Mouse (Mus musculus): Measurements from ENCODE around the gene Baiap2. TPM values are rescaled to one million over a fixed set of nuclear protein-coding genes. Genes with fewer than 3 reads are reported as not detected.

Baiap2 gene
- polyA plus RNA-seq, 1 experiment from 2014 or later = 11.5 TPM

DNA sequence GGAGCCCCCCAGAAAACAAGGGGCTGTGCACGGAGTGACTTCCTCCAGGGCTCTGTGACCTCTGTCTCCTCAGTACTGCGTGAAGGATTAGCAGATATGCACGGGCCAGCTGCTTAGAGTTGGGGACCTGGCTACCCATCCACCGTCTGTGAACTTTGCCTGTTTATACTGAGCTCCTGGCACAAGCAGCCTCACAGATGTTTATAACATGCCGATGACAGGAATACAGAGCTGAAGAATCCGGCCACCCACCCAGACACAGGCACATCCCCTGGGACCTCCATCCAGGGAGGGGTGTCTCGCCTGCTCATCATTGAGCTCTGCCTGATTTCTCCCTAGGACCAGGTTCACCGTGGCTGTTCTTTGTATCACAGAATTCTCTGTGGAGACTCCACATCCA, 89.5 kb downstream of the Baiap2 start:
- no peaks in the 10 kb centered on the region for H3K27me3 ChIP-seq (ENCODE audit: control insufficient read depth, insufficient read depth, low read length)
- H3K4me3 ChIP-seq (ENCODE audit: low read depth, low read length) = no peak overlapping the region
- H3K4me1 ChIP-seq (replicated peaks; ENCODE audit: control insufficient read depth, insufficient read depth, low read length) = 0 out of 2 replicates have a peak, but pooled peaks cover 3% of the 10 kb centered on the region
- H3K9ac ChIP-seq (ENCODE audit: low read depth, low read length) = no peak overlapping the region
- H3K4me2 ChIP-seq (replicated peaks; ENCODE audit: low read depth, low read length) = no peak overlapping the region
- H3K27ac ChIP-seq (ENCODE audit: low read depth, low read length) = no peak overlapping the region
- H3K9me3 ChIP-seq (ENCODE audit: control insufficient read depth, low read length) = no peaks in the 10 kb centered on the region
- WGBS = 69% methylated on average over 8 of the region's 8 CpGs
- H3K36me3 ChIP-seq (ENCODE audit: control insufficient read depth, insufficient read depth, low read length) = no peaks in the 10 kb centered on the region
- ATAC-seq (ENCODE audit: low FRiP score) (no peak), DNase-seq (ENCODE audit: low spot score) (no peak)

DNA sequence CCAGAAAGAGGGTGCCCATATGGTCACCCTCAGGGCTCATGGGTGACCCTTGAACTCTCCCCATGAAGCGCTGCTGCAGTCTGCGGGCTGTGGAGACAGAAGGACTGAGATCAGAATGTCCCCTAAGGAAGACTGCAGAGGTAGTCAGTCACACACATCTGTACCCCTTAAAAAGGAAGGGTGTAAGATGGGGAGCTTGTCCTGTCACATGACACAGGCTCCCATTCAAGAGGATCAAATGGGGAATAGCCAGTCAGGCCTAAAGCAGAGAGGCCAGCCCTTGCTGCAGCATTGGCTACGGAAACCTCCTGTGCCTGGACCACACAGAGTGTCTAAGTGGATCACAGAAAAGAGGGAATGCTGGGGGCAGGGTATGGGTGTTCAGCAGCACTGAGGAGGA, 90.9 kb downstream of the Baiap2 start:
- Histone ChIP-seq H3K27ac (ENCODE audit: low read depth, low read length) (no peak overlapping the region), H3K36me3 (ENCODE audit: control insufficient read depth, insufficient read depth, low read length) (no peaks in the 10 kb centered on the region), H3K9me3 (ENCODE audit: control insufficient read depth, low read length) (no peaks in the 10 kb centered on the region), H3K9ac (ENCODE audit: low read depth, low read length) (no peak overlapping the region), H3K4me1 (replicated peaks; ENCODE audit: control insufficient read depth, insufficient read depth, low read length) (0 out of 2 replicates have a peak, but pooled peaks cover 3% of the 10 kb centered on the region), H3K4me2 (replicated peaks; ENCODE audit: low read depth, low read length) (no peak overlapping the region), H3K27me3 (ENCODE audit: control insufficient read depth, insufficient read depth, low read length) (no peaks in the 10 kb centered on the region), H3K4me3 (ENCODE audit: low read depth, low read length) (no peak overlapping the region)
- no peak for ATAC-seq (ENCODE audit: low FRiP score)
- WGBS = 63% methylated on average over 3 of the region's 3 CpGs
- no peak for DNase-seq (ENCODE audit: low spot score)

DNA sequence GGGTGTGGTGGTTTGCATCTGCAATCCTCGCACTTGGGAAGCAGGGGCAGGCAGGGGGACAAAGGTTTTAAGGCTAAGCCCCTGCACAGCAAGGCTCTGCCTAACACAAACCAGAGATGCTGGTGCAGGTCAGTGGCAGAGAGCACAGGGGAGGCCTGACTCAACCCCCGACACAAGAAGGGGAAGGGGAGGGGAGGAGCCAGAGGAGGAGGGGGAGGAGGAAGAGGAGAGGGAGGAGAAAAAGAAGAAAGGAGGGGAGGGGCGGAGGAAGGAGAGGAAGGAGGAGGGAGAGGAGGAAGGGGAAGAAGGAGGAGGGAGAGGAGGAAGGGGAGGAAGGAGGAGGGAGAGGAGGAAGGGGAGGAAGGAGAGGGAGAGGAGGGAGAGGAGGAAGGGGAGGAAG, 91.7 kb downstream of the Baiap2 start:
- Histone ChIP-seq H3K9me3 (ENCODE audit: control insufficient read depth, low read length) (no peaks in the 10 kb centered on the region), H3K4me3 (ENCODE audit: low read depth, low read length) (no peak overlapping the region), H3K36me3 (ENCODE audit: control insufficient read depth, insufficient read depth, low read length) (no peaks in the 10 kb centered on the region), H3K27me3 (ENCODE audit: control insufficient read depth, insufficient read depth, low read length) (no peaks in the 10 kb centered on the region), H3K9ac (ENCODE audit: low read depth, low read length) (no peak overlapping the region), H3K4me2 (replicated peaks; ENCODE audit: low read depth, low read length) (no peak overlapping the region), H3K27ac (ENCODE audit: low read depth, low read length) (no peak overlapping the region), H3K4me1 (replicated peaks; ENCODE audit: control insufficient read depth, insufficient read depth, low read length) (0 out of 2 replicates have a peak, but pooled peaks cover 3% of the 10 kb centered on the region)
- 22% methylated on average over 3 of the region's 3 CpGs for WGBS
- DNase-seq (ENCODE audit: low spot score) (no peak), ATAC-seq (ENCODE audit: low FRiP score) (no peak)

DNA sequence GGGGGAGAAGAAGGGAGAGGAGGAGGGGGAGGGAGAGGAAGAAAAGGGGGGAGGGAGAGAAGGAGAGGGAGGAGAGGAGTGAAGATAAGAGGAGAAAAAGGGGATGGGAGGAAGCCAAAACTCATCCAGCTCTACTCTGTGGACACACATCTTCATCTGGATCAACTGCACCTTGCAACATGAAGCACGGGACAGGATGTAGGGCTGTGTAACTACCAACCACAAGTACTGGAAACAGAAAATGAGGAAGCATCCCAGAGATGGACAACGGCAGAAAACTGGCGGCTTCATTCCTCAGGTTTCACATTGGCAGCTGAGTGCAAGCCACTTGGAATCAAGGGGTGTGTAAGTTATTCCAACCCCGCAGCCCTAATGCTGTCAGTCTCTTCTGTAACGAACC, 92.2 kb downstream of the Baiap2 start:
- WGBS = 83% methylated on average over 5 of the region's 5 CpGs
- DNase-seq (ENCODE audit: low spot score) (no peak), ATAC-seq (ENCODE audit: low FRiP score) (no peak)
- Histone ChIP-seq H3K4me3 (ENCODE audit: low read depth, low read length) (no peak overlapping the region), H3K4me2 (replicated peaks; ENCODE audit: low read depth, low read length) (no peak overlapping the region), H3K9me3 (ENCODE audit: control insufficient read depth, low read length) (no peaks in the 10 kb centered on the region), H3K27me3 (ENCODE audit: control insufficient read depth, insufficient read depth, low read length) (no peaks in the 10 kb centered on the region), H3K27ac (ENCODE audit: low read depth, low read length) (no peak overlapping the region), H3K9ac (ENCODE audit: low read depth, low read length) (no peak overlapping the region), H3K36me3 (ENCODE audit: control insufficient read depth, insufficient read depth, low read length) (no peaks in the 10 kb centered on the region), H3K4me1 (replicated peaks; ENCODE audit: control insufficient read depth, insufficient read depth, low read length) (0 out of 2 replicates have a peak, but pooled peaks cover under 1% of the 10 kb centered on the region)

DNA sequence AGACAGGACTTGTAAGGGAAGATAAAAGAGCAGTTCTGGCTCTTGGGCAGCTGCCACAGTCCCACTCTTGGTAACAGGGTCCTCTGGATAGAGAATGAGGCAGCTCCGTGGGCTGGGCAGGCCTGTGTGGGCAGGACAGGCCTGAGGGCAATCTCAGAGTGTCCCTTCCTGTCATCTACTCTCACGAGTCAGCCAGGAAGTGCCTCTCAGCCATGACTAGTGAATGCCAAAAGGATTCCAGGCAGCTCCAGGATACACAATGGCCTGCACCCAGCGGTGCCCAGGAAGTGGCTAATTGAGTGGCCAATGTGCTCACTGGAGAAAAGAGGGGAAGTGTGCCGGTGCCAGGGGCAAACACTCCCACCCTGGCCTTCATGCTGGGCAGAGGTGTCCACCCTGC, 97.0 kb downstream of the Baiap2 start:
- DNase-seq (ENCODE audit: low spot score) (no peak), ATAC-seq (ENCODE audit: low FRiP score) (no peak)
- 48% methylated on average over 4 of the region's 4 CpGs for WGBS
- H3K27me3 ChIP-seq (ENCODE audit: control insufficient read depth, insufficient read depth, low read length) = no peaks in the 10 kb centered on the region
- no peak overlapping the region; the same call in 1 of the 2 replicates for H3K27ac ChIP-seq (ENCODE audit: low read depth, low read length)
- no peaks in the 10 kb centered on the region for H3K36me3 ChIP-seq (ENCODE audit: control insufficient read depth, insufficient read depth, low read length)
- H3K9ac ChIP-seq (ENCODE audit: low read depth, low read length) = no peak overlapping the region
- H3K9me3 ChIP-seq (ENCODE audit: control insufficient read depth, low read length) = no peaks in the 10 kb centered on the region
- no peak overlapping the region for H3K4me2 ChIP-seq (replicated peaks; ENCODE audit: low read depth, low read length)
- no peak overlapping the region for H3K4me3 ChIP-seq (ENCODE audit: low read depth, low read length)
- no peaks in the 10 kb centered on the region for H3K4me1 ChIP-seq (replicated peaks; ENCODE audit: control insufficient read depth, insufficient read depth, low read length)

DNA sequence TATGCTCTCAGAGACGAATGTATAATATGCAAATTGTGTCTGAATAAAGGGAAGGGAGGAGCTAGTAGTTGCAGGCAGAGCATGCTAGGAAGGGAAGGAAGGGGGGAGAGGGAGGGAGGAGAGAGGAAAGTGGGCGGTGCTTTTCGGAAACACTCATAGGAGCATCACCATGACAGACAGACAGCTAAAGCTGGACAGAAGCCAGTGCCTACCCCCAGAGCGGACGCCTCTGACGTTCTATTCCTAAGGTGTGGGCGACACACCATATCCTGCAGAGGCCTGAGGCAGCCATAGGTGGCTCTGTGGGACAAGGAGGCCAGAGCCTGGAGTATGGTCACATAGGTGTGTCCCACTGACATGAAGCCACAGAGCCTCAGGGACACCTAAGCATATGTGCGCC, 97.9 kb downstream of the Baiap2 start:
- Histone ChIP-seq H3K9me3 (ENCODE audit: control insufficient read depth, low read length) (no peaks in the 10 kb centered on the region), H3K27ac (ENCODE audit: low read depth, low read length) (no peak overlapping the region), H3K4me1 (replicated peaks; ENCODE audit: control insufficient read depth, insufficient read depth, low read length) (no peaks in the 10 kb centered on the region), H3K4me3 (ENCODE audit: low read depth, low read length) (no peak overlapping the region), H3K4me2 (replicated peaks; ENCODE audit: low read depth, low read length) (no peak overlapping the region), H3K27me3 (ENCODE audit: control insufficient read depth, insufficient read depth, low read length) (no peaks in the 10 kb centered on the region), H3K36me3 (ENCODE audit: control insufficient read depth, insufficient read depth, low read length) (no peaks in the 10 kb centered on the region), H3K9ac (ENCODE audit: low read depth, low read length) (no peak overlapping the region)
- WGBS = 78% methylated on average over 8 of the region's 8 CpGs
- DNase-seq (ENCODE audit: low spot score) = no peak
- no peak for ATAC-seq (ENCODE audit: low FRiP score)

DNA sequence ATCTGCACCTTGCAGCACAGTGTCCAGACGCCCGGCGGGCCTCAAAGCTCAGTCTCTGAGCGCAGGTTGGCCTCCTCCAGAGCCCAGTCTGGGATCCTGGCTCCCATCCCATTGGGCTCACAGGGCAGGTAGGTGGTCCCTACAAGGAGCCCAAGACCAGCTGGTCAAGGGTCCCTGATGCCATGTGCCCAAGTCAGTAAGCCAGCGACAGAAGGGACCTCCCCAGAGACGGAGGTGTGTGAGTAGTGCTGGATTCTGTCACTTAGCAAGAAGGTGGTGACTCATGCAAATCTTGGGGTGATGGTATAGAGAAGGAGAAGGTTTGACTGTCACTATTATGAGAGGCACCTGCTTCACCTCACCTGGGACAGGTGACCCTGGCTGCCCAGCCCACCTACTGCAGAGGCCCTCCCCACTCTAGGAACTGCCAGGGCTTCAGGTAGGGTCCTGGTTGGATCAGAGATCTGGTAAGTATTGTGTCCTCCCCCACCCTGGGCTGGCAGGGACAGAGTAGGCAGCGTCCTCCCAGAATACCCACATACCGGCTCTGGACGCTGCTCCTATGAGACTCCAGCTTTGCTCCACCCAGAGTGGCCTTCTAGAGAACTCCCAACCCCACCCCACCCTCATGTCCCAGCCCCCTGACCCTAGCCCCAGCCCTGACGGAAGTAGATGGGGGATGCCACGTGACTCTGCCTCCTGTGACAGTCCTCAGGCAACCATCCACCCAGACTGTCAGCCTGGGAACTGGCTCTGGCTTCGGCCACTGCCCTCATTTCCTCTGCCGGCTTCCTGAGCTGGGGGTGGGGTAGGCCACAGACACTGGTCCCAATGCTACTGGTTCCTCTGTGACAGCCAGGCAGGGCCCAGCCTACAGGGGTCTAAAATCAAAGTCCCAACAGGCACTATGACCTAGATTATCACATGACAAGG, 98.9 kb downstream of the Baiap2 start:
- DNase-seq (ENCODE audit: low spot score) (no peak), ATAC-seq (ENCODE audit: low FRiP score) (no peak)
- H3K4me2 ChIP-seq (replicated peaks; ENCODE audit: low read depth, low read length) = no peak overlapping the region
- no peak overlapping the region for H3K4me3 ChIP-seq (ENCODE audit: low read depth, low read length)
- H3K36me3 ChIP-seq (ENCODE audit: control insufficient read depth, insufficient read depth, low read length) = no peaks in the 10 kb centered on the region
- no peak overlapping the region for H3K9ac ChIP-seq (ENCODE audit: low read depth, low read length)
- WGBS = 74% methylated on average over 13 of the region's 13 CpGs
- H3K27ac ChIP-seq (ENCODE audit: low read depth, low read length) = no peak overlapping the region
- H3K27me3 ChIP-seq (ENCODE audit: control insufficient read depth, insufficient read depth, low read length) = peaks cover 8% of the 10 kb centered on the region
- peaks cover 4% of the 10 kb centered on the region for H3K4me1 ChIP-seq (replicated peaks; ENCODE audit: control insufficient read depth, insufficient read depth, low read length)
- H3K9me3 ChIP-seq (ENCODE audit: control insufficient read depth, low read length) = no peaks in the 10 kb centered on the region

DNA sequence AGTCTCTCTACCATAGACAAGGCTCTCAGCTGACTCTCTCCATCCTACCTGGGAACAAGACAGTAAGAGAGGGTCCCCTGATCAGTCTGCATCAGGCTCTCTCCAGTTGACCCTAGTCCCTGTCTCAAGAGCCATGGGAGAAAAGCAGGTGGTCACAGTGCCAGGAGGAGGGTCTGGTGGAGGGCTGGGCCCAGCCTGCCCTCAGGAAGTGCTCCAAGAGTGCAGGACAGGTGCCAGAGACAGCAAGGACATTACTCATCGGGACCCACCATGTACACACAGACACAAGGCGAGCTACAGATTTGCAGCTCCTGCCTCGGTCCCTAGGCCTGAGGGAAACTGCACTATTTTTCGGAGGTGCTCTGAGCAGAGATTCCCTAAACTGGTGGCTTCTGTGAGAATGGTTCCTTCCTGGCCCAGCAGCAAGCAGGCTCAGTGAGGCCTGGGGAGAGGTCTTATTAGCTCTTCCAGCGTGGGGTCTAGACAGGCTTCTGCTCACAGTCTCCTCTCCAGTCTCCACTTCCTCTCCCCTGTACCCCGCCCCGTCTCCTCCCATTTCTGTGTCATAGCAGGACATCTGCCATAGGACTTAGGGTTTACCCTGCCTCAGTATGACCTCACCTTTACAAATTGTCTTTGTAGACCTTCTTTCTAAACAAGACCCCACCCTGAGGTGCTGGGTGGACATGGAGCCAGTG, 99.7 kb downstream of the Baiap2 start:
- DNase-seq (ENCODE audit: low spot score) (no peak), ATAC-seq (ENCODE audit: low FRiP score) (no peak)
- no peaks in the 10 kb centered on the region for H3K36me3 ChIP-seq (ENCODE audit: control insufficient read depth, insufficient read depth, low read length)
- H3K9ac ChIP-seq (ENCODE audit: low read depth, low read length) = no peak overlapping the region
- H3K27me3 ChIP-seq (ENCODE audit: control insufficient read depth, insufficient read depth, low read length) = peaks cover 8% of the 10 kb centered on the region
- H3K4me2 ChIP-seq (replicated peaks; ENCODE audit: low read depth, low read length) = no peak overlapping the region
- no peaks in the 10 kb centered on the region for H3K9me3 ChIP-seq (ENCODE audit: control insufficient read depth, low read length)
- peaks cover 6% of the 10 kb centered on the region for H3K4me1 ChIP-seq (replicated peaks; ENCODE audit: control insufficient read depth, insufficient read depth, low read length)
- no peak overlapping the region for H3K4me3 ChIP-seq (ENCODE audit: low read depth, low read length)
- WGBS = 74% methylated on average over 7 of the region's 7 CpGs
- no peak overlapping the region for H3K27ac ChIP-seq (ENCODE audit: low read depth, low read length)
